Mouse (Mus musculus) hematopoietic multipotent progenitor cell, adult 10-12 weeks (in vitro differentiated cells): Measurements from ENCODE around the gene Scgb1b30. TPM values are rescaled to one million over a fixed set of nuclear protein-coding genes. Genes with fewer than 3 reads are reported as not detected.

Source experiments
- polyA plus RNA-seq: library from polyadenylated mRNA; stranded (reverse); fragments of >175 nt; gene quantifications from 2 replicates; pipeline ENCODE4 v1.2.3, GENCODE M21; 2012; ENCODE audit warnings: low replicate concordance

Scgb1b30 gene
- polyA plus RNA-seq: not detected in 2 replicates

GRCm38 (mm10) chr7:34094911-34095481 is at the start of gene Scgb1b30:
TSS of gene Scgb1b30 (plus strand) at chr7:34095431.

GRCm38 (mm10) chr7:34133117-34133762 is 38.0 kb downstream of the Scgb1b30 start, which contains the start of gene Wtip:
TSS of gene Wtip (minus strand) at chr7:34133268.

Other genes with a start within 250 kb of the Scgb1b30 start
- gene Scgb2b26, start 150.4 kb upstream of the Scgb1b30 start, polyA plus RNA-seq: not detected in 2 replicates
- gene Scgb2b27, start 81.5 kb upstream of the Scgb1b30 start, polyA plus RNA-seq: not detected in 2 replicates
- gene Scgb1b27, start 73.9 kb upstream of the Scgb1b30 start, polyA plus RNA-seq: not detected in 2 replicates
- 2.6 and 3.6 TPM in 2 replicates for gene Wtip, start 37.8 kb downstream of the Scgb1b30 start, polyA plus RNA-seq
- gene Uba2, start 74.2 kb downstream of the Scgb1b30 start, polyA plus RNA-seq: 12.7 and 14.3 TPM in 2 replicates
- 5.6 and 10.0 TPM in 2 replicates for gene Pdcd2l, start 101.2 kb downstream of the Scgb1b30 start, polyA plus RNA-seq
- 445 and 778 TPM in 2 replicates for gene Gpi1, start 134.9 kb downstream of the Scgb1b30 start, polyA plus RNA-seq
- not detected in 2 replicates for gene Gm6096, start 155.6 kb downstream of the Scgb1b30 start, polyA plus RNA-seq
- gene 4931406P16Rik, start 218.1 kb downstream of the Scgb1b30 start, polyA plus RNA-seq: 19.2 and 25.2 TPM in 2 replicates